Mouse (Mus musculus) gastrocnemius, postnatal 14 days (tissue): Measurements from ENCODE around the gene Olig3. TPM values are rescaled to one million over a fixed set of nuclear protein-coding genes. Genes with fewer than 3 reads are reported as not detected.

Experiments used
- total RNA-seq, 2 experiments: library from RNA; stranded (reverse); gene quantifications; 2 replicates each; pipeline ENCODE4 v1.2.3; 2021

Olig3 gene
- total RNA-seq, 2 experiments from 2014 or later = not detected

Other genes starting within 250 kb of the Olig3 start
- gene Ifngr1, start 235.4 kb downstream of the Olig3 start, total RNA-seq = 10 to 100 TPM; 30.3 to 46.9 TPM